Mouse (Mus musculus) megakaryocyte, embryonic 14.5 days (primary cell): ENCODE results near the gene Gtf2ird1.

Experiments
- FLI1 ChIP-seq: IDR thresholded peaks from 2 replicates; pipeline ENCODE4 v1.6.1; 2012; ENCODE audit warnings: low read length, inconsistent platforms, mixed read lengths
- GATA1 ChIP-seq: IDR thresholded peaks from 3 replicates; pipeline ENCODE4 v1.6.1; 2012; ENCODE audit warnings: mixed read lengths, low read length, inconsistent platforms, borderline replicate concordance

- TF ChIP-seq GATA1: no peak
- TF ChIP-seq FLI1: no peak
Observed at GRCm38 (mm10) chr5:134309345-134309744, 147.2 kb downstream of the Gtf2ird1 start.
